Mouse (Mus musculus): Measurements from ENCODE around the gene Sncb. TPM values are rescaled to one million over a fixed set of nuclear protein-coding genes. Genes with fewer than 3 reads are reported as not detected.
"Not testable (repeated sequence)": the region's sequence is repeated elsewhere in the genome, so short reads cannot be mapped to it uniquely, and the experiment has no call there.

The Sncb gene
- polyA plus RNA-seq, 1 experiment from 2014 or later = 23.3 TPM

GRCm38 (mm10) chr13:54794843-54795242, 28.4 kb upstream of the Sncb start:
- Histone ChIP-seq H3K4me2 (replicated peaks) (no peak overlapping the region), H3K4me3 (no peak overlapping the region), H3K36me3 (no peaks in the 10 kb centered on the region), H3K4me1 (peaks cover 7% of the 10 kb centered on the region), H3K9ac (replicated peaks) (no peak overlapping the region), H3K9me3 (no peaks in the 10 kb centered on the region), H3K27me3 (peaks cover 15% of the 10 kb centered on the region), H3K27ac (replicated peaks) (no peak overlapping the region)
- 47% methylated on average over 5 of the region's 5 CpGs for WGBS
- no peak for ATAC-seq (replicated peaks)

DNA sequence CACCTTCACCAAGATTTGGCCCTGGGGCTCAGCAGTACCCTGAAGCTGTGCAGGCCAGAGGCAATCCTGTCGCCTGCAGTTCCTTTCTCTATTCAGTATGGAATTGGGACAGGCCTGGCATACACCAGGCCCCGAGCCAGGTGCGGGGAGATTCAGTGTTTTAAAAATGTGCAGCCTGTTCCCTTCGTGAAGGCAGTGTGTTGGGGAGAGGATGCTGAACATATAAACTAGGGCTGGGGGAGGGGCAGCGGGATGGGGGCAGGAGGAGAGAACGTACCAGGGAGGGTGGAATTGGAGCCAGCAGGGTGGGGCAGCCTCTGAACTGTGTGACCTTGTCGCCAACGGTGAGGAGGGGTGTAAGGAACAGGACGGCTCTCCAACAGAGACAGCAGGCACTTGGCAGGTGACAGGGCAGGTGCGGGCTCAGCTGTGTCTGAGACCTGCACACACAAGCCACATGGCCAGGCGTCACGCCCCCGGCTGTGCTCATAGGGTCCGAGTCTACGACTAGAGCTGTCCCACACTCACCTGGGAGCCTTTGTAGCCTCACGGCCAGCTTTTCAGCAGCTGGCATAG, 27.7 kb upstream of the Sncb start:
- ATAC-seq (replicated peaks) = no peak
- 77% methylated on average over 16 of the region's 16 CpGs for WGBS

DNA sequence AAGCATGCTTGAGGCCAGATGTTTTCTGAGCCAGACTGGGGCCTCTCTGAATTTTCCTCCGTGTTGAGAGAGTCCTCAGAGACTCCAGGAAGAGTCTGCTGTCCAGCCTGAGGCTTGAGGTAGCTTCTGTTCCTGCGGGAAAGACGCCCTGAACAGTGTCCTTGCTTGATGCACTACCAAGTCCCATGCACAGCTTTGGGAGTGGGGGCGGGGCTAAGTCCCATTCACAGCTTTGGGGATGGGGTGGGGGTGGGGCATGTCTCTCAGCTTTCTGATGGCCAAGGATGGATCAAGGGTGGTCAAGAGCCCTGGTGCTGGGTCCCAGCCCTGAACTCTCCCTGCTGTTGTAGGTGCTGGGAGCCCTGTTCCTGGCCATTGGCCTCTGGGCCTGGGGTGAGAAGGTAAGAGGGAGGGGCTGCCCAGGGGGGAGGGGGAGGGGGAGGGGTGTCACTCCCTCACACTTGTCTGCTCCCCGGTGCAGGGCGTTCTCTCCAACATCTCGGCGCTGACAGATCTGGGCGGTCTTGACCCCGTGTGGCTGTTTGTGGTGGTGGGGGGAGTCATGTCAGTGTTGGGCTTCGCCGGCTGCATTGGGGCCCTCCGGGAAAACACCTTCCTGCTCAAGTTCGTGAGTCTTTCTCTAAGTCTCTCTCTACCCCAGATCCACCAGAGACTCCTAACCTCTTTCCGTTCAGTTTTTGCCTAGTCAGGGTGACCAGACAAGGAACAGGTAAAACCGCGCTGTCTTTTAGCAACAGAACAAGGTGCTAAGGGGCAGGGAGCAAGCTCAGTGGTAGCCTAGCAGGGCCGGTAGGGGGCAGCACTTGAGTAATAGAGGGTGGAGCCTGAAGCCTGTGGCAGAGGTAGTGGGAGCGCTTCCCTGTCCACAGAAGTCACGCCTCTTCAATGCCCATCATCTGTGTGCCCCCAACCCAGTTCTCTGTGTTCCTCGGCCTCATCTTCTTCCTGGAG, 26.1 kb upstream of the Sncb start:
- 25% methylated on average over 21 of the region's 21 CpGs for WGBS
- no peak for ATAC-seq (replicated peaks)
- Histone ChIP-seq H3K4me2 (replicated peaks) (no peak overlapping the region), H3K9ac (replicated peaks) (no peak overlapping the region), H3K4me1 (peaks cover 17% of the 10 kb centered on the region), H3K27me3 (peaks cover 9% of the 10 kb centered on the region), H3K9me3 (no peaks in the 10 kb centered on the region), H3K36me3 (no peaks in the 10 kb centered on the region), H3K27ac (replicated peaks) (no peak overlapping the region), H3K4me3 (no peak overlapping the region)

More for the DNA sequence above, 27.7 kb upstream of the Sncb start:
- Histone ChIP-seq H3K4me2 (replicated peaks) (no peak overlapping the region), H3K4me1 (peaks cover 14% of the 10 kb centered on the region), H3K9me3 (no peaks in the 10 kb centered on the region), H3K9ac (replicated peaks) (no peak overlapping the region), H3K27ac (replicated peaks) (no peak overlapping the region), H3K4me3 (no peak overlapping the region), H3K27me3 (peaks cover 15% of the 10 kb centered on the region), H3K36me3 (no peaks in the 10 kb centered on the region)

DNA sequence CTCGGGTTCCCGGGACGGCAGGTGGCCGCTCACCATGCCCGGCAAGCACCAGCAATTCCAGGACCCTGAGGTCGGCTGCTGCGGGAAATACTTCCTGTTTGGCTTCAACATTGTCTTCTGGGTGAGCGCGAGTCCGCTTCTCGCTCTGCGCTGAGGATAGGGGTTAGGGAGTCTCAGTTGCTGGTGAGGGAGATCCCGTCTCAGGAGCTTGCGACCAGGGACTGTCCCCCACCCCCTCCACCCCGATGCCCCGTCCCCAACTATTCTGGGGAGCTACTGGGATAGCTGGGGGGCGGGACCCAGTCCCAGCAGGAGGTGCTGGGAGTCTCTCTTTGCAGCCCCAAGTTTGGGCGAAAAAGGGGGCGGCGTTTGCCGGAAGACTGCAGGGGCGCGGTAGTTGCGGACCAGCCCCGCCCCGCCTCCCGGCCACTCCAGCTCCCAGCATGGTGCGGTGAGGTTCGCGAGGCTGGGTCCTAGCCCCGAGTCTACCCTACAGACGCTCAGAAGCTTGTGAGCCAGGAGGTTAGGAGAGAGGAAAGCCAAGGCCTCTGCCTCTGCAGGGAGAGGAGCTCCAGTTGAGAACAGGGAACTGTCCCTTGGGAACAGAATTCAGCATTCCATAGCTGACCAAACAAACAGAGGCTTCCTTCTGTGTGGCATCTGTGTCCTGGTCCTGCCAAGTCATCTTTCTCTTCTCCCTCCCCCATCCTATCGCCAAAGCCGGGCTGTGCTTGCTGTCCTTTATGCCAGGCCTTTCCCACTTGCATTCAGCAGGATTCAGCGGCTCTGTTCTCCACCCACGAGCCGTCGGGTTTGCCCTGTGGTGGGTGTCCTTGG, 23.4 kb upstream of the Sncb start:
- H3K27me3 ChIP-seq = peaks cover 9% of the 10 kb centered on the region
- peak; percentile 39; the same call in 1 of the 2 replicates for ATAC-seq (replicated peaks)
- peaks cover 17% of the 10 kb centered on the region for H3K4me1 ChIP-seq
- peak overlapping the region; percentile 51 for H3K4me3 ChIP-seq
- no peak overlapping the region for H3K27ac ChIP-seq (replicated peaks)
- no peaks in the 10 kb centered on the region for H3K9me3 ChIP-seq
- H3K9ac ChIP-seq (replicated peaks) = peak overlapping the region; percentile 54
- no peaks in the 10 kb centered on the region for H3K36me3 ChIP-seq
- WGBS = 1% methylated on average over 38 of the region's 38 CpGs
- peak overlapping the region; percentile 98 for H3K4me2 ChIP-seq (replicated peaks)

DNA sequence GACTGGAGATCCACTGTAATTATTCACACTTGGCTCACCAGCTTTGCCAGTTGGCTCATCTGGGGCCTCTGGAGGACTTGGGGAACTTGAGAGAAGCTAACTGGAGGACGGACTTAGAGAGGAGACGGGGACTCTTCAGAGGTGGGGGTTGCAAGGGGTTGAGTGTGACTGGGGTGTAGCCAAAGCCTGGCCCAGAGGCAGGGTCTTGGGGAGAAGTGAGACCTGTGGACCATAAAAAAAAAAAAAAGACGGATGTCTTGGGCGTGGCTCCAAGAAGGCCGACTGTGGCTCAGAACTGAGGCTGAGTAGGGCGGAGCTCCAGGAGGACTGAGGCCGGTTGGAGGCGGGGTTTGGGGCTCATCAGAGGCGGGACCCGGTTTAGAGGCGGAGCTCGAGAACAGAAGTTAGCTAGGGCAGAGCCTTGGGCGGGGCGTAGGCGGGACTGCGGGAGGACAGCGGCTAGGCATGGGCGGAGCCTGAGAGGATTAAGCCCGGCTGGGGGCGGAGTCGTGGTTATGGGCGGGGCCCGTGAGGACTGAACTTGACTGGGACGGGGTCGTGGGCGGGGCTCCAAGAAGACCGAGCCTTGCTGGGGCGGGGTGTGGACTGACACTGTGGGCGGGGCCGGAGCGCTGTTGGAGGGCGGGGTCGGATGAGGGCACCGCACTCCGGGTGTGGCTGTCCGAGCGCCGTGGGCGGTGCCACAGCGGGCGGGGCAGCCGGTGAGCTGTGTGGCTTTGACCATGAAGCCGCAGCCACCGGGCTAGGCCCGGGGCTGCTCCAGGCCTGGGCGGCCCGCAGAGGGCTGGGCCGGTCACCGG, 22.6 kb upstream of the Sncb start, which contains the start of gene Tspan17:
Gene Tspan17, plus strand, starts transcription at position 638 of the 821 bp plus-strand sequence.
- Histone ChIP-seq H3K36me3 (no peaks in the 10 kb centered on the region), H3K9ac (replicated peaks) (peak within 1 kb of the TSS; percentile 54), H3K4me2 (replicated peaks) (peak within 1 kb of the TSS; percentile 98), H3K4me3 (peak within 1 kb of the TSS; percentile 51), H3K9me3 (no peaks in the 10 kb centered on the region), H3K27me3 (peaks cover 9% of the 10 kb centered on the region), H3K4me1 (peaks cover 17% of the 10 kb centered on the region), H3K27ac (replicated peaks) (no peak within 1 kb of the TSS)
- 3% methylated on average over 48 of the region's 49 CpGs for WGBS
- ATAC-seq (replicated peaks) = peak; percentile 75

GRCm38 (mm10) chr13:54787591-54787990, 21.2 kb upstream of the Sncb start:
- peaks cover 17% of the 10 kb centered on the region for H3K4me1 ChIP-seq
- not testable (repeated sequence) for H3K9ac ChIP-seq (replicated peaks); ATAC-seq (replicated peaks); H3K4me2 ChIP-seq (replicated peaks); H3K36me3 ChIP-seq; H3K4me3 ChIP-seq; H3K27me3 ChIP-seq; H3K9me3 ChIP-seq; H3K27ac ChIP-seq (replicated peaks)
- 31% methylated on average over 2 of the region's 2 CpGs for WGBS

GRCm38 (mm10) chr13:54783698-54784097, 17.3 kb upstream of the Sncb start, which contains the start of gene Eif4e1b:
Eif4e1b (plus strand) TSS chr13:54783998.
- H3K4me2 ChIP-seq (replicated peaks) = no peak within 1 kb of the TSS
- H3K4me1 ChIP-seq = peaks cover 6% of the 10 kb centered on the region
- no peaks in the 10 kb centered on the region for H3K36me3 ChIP-seq
- no peaks in the 10 kb centered on the region for H3K9me3 ChIP-seq
- no peak within 1 kb of the TSS for H3K27ac ChIP-seq (replicated peaks)
- no peaks in the 10 kb centered on the region for H3K27me3 ChIP-seq
- WGBS = 88% methylated on average over 4 of the region's 4 CpGs
- no peak for ATAC-seq (replicated peaks)
- H3K4me3 ChIP-seq = no peak within 1 kb of the TSS
- no peak within 1 kb of the TSS for H3K9ac ChIP-seq (replicated peaks)

GRCm38 (mm10) chr13:54783235-54783634, 16.8 kb upstream of the Sncb start:
- Histone ChIP-seq H3K27me3 (no peaks in the 10 kb centered on the region), H3K4me1 (peaks cover 6% of the 10 kb centered on the region), H3K9ac (replicated peaks) (no peak overlapping the region), H3K4me3 (no peak overlapping the region), H3K4me2 (replicated peaks) (no peak overlapping the region), H3K36me3 (no peaks in the 10 kb centered on the region), H3K9me3 (no peaks in the 10 kb centered on the region), H3K27ac (replicated peaks) (no peak overlapping the region)
- 32% methylated on average over 2 of the region's 2 CpGs for WGBS
- ATAC-seq (replicated peaks) = no peak

DNA sequence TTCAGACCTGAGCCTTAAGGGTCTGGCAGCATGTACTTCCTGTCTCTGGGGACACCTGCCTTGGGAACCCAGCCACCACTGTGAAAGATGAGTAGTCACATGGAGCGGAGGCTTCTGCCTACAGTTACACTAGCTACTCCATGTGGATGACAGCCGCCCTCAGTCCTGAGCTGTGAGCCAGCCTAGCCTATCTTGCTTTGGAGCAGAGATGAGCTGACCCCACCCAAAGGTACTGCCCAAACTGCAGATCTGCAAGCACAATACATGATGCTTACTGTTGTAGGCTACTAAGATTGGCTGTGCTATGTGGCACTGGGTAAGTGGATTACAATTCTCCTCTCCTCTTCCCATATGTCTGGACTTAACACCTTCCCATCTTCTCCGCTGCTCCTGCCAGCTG, 14.7 kb upstream of the Sncb start:
- Histone ChIP-seq H3K4me2 (replicated peaks) (no peak overlapping the region), H3K27ac (replicated peaks) (no peak overlapping the region)
- WGBS = 83% methylated on average over 3 of the region's 3 CpGs

DNA sequence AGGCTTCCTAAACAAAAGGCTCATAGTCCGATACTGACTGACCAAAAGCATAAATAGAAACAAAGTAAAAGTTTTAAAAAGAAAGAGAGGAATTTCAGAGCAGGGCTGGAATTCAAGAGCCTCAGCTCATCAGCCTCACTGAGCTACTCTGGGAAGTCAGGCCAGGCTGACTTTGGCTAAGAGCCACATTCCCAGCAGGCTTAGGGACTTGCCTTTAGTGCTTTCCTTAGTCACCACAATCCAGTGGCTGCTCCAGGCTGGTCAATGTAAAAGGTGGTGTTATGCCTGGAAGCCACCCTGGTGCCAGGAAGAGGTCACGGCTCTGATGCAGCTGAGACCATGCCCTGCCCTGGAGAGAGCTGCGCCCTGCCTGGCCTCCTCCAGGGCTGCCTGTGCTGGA, 14.2 kb upstream of the Sncb start:
- WGBS = 70% methylated on average over 3 of the region's 3 CpGs
- Histone ChIP-seq H3K9ac (replicated peaks) (no peak overlapping the region), H3K4me3 (no peak overlapping the region), H3K4me2 (replicated peaks) (no peak overlapping the region), H3K4me1 (peaks cover 6% of the 10 kb centered on the region), H3K27ac (replicated peaks) (no peak overlapping the region), H3K36me3 (no peaks in the 10 kb centered on the region), H3K27me3 (no peaks in the 10 kb centered on the region), H3K9me3 (no peaks in the 10 kb centered on the region)
- no peak for ATAC-seq (replicated peaks)

More for the DNA sequence above, 14.7 kb upstream of the Sncb start:
- no peak overlapping the region for H3K4me3 ChIP-seq
- H3K4me1 ChIP-seq = peaks cover 6% of the 10 kb centered on the region
- no peaks in the 10 kb centered on the region for H3K9me3 ChIP-seq
- no peak overlapping the region for H3K9ac ChIP-seq (replicated peaks)
- no peaks in the 10 kb centered on the region for H3K27me3 ChIP-seq
- no peak for ATAC-seq (replicated peaks)
- no peaks in the 10 kb centered on the region for H3K36me3 ChIP-seq

DNA sequence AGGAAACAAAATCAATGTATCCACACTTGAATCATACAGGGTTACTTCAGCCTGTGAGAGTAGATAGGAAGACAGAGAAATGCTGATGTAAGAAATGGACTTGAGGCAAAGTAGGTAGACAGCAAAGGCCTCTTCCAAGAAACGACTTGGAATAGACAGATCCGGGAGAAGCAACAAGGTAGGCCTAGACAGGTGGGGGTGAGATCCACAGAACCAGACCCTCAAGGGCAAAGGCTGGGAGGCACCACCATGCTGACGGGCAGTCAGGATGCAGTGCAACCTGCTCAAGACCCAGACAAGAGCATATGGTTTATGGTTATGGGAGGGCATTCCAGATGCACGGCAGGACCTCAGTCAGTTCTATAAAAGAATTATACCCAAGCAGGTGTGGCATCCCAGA, 617 bp upstream of the Sncb start:
- H3K9ac ChIP-seq (replicated peaks) = no peak overlapping the region
- peaks cover 23% of the 10 kb centered on the region for H3K27me3 ChIP-seq
- H3K9me3 ChIP-seq = no peaks in the 10 kb centered on the region
- H3K4me1 ChIP-seq = peaks cover 22% of the 10 kb centered on the region
- H3K4me3 ChIP-seq = peak overlapping the region; percentile 54; the same call in 1 of the 2 replicates
- no peak overlapping the region for H3K27ac ChIP-seq (replicated peaks)
- ATAC-seq (replicated peaks) = no peak
- 75% methylated on average over 4 of the region's 4 CpGs for WGBS
- H3K36me3 ChIP-seq = no peaks in the 10 kb centered on the region
- H3K4me2 ChIP-seq (replicated peaks) = peak overlapping the region; percentile 91

Measured in forebrain, embryonic 15.5 days (tissue).